Mouse (Mus musculus): Measurements from ENCODE around the gene Rpn2. TPM values are rescaled to one million over a fixed set of nuclear protein-coding genes. Genes with fewer than 3 reads are reported as not detected.

Gene Rpn2
- total RNA-seq, 1 experiment from 2014 or later: 202 TPM

DNA sequence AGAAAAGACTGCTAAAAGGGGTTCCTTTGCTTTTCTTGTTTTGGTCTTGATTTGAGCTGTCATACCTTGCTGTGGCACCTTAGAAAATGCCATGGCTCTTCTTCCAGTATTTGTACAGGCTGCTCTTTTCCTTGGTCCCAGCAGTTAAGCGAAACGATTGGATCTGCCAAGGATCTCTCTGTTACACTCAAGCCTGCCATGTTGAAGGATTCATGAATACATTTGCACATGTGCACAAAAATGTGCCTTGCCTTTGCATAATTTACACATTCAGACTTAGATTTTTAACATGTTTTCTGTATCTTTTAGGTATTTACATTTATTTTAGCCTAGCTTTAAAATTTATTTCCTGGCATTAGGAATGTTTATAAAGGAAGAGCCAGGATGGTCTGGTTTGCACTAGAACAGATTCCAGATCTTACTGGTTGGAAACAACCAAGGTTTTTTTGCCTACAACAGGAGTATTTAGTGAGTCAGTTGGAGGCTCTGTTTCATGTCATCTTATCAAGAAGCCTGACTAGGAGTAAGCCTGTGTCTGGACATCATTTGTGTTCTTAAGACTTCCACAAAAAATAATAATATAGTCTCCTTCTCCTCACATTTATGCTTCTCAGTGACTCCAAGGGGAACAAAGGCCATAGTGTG lies 29.6 kb downstream of the Rpn2 start:
- ATAC-seq (replicated peaks; ENCODE audit: low read depth, poor library complexity, severe bottlenecking): no peak

DNA sequence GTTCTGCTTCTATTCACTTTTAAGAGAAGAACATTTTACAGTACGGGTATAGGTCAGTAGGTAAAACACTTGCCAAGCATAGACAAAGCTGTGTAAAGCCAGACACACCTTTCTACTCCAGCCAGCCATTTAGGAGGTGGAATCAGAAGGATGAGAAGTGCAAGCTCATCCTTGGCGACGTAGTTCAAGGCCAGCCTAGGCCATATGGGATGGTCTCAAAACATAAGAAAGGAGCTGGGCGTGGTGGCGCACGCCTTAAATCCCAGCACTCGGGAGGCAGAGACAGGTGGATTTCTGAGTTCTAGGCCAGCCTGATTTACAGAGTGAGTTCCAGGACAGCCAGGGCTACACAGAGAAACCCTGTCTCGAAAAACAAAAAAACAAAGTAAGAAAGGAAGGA lies 30.8 kb downstream of the Rpn2 start:
- no peak for ATAC-seq (replicated peaks; ENCODE audit: low read depth, poor library complexity, severe bottlenecking)

DNA sequence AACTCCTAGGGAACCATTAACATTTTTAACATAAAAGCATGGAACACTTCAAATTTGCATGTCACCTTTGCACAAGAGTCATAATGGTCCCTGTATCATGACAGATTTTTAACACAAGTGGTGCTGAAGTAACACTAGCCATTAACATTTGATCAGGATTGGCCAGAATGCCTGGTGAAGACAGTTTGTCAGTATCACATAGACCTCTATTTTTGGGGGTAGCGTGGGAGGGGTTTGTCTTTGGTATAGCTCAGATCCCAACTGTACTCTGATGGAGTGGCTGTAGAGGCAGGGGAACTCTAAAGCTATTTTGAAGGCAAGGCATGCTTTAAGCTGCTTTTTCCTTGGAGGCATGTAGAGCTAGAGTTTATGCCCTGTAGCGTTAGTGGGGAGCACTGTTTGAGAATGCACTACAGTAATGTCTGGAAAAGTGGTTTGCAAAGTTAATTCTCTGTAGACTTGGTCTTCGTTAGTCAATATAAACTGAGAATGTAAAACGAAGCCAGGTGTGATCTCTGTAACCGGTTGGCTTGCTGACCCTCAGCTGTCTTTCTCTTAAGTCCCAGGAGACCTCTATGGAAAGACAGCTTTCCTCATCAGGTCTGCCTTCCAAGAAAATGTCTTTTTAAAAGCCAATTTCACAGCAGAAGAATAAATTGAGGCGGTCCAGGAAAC lies 32.3 kb downstream of the Rpn2 start:
- ATAC-seq (replicated peaks; ENCODE audit: low read depth, poor library complexity, severe bottlenecking): no peak

DNA sequence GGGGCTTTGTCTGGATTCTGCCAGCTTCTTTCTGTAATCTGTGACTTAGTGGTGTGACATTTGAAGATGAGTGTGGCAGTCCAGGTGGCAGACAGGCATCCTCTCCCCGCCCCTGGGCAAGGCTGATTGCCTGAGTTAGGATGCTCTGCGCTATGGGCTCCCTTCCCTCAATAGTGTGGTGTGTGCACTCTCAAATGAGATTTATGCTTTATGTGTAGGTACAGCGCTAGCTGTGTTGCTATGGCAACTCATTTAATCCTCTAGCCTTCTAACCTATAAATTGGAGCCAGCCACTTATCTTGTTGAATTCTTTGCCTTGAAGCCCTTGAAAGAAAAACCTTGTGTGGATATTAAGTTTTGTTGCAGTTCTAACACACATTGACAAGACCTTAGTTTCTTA lies 34.9 kb downstream of the Rpn2 start:
- no peak for ATAC-seq (replicated peaks; ENCODE audit: low read depth, poor library complexity, severe bottlenecking)

DNA sequence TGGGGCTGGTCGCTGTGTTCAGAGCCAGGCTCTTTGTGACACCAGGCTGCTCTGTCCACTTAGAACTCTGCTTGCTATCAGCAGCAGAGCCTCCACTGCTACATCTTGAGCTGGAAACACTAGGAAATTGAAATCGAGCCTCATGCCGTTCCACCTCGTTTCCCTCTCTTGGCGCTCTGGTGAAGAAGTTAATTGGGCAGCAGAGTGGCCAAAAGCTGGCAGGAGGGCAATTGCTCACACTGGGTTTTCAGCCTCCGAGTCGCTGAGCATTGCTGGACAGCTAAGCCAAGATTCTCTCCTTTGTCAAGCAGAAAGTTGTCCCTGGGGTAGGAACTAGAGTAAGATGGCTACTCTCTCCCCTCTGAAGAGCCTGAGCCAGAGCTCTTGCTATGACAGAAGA lies 35.5 kb downstream of the Rpn2 start:
- ATAC-seq (replicated peaks; ENCODE audit: low read depth, poor library complexity, severe bottlenecking): no peak

DNA sequence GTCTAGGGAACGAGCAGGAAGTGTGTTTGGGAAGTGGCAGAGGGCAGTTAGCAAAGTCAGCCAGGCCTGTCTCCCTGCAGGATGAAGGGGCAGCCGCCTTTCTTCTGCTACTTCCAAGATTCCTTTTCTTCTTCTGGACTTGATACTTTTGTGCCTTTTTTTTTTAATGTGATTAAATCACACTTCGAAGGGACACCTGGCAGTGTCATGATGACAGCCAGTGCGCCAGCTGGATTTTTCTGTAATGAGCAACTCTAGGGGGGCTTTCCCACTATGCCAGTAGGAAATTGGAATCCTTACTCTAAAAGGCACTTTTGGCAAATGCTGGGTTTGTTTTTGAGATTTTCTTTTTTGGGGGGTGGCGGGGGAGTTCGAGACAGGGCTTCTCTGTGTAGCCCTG lies 36.7 kb downstream of the Rpn2 start:
- ATAC-seq (replicated peaks; ENCODE audit: low read depth, poor library complexity, severe bottlenecking): no peak

DNA sequence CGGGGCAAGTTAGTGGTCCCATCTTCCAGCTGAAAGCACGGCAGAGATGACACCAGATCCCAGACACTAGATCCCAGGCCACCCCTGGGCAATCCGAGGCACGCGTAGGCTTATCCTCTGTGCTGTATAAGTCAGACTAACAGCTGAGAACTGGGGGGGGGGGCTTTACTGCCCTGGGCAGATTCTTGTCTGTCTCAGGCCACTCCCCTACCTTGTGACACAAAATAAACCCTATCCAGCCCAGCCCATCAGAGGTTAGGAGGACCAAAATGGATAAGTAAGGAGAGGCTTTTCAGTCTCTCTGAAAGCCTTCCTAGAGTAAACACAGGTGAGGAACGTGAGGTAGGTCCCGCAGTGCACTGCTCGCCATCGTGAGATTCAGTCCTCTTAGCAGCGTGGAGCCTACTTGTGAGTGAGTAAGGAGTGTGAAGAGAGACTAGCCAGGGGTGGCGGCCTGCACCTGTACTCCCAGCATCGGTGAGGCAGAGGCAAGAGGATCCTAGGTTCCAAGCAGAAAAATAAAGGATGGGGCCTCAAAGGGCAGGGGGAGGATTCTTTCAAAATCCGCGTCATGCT lies 37.6 kb downstream of the Rpn2 start:
- no peak for ATAC-seq (replicated peaks; ENCODE audit: low read depth, poor library complexity, severe bottlenecking)

DNA sequence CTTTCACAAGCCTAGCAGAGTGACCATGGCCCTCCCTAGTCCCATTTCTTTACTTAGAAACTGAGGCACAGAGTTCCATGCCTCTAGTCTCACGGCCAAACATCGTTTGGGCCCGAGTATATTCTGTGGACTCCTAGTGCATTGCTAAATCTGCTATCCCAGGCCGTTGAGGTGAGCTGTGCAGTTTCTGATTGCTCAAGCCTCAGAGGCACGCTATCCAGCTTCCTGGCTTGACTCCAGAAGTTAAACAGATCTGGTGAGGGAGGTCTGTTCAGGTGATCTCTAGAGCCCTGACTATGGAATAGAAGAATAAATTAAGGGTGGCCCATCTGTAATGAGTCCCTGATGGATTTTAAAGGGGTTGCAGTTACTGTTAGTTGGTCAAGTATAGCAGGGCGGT lies 38.4 kb downstream of the Rpn2 start:
- no peak for ATAC-seq (replicated peaks; ENCODE audit: low read depth, poor library complexity, severe bottlenecking)

DNA sequence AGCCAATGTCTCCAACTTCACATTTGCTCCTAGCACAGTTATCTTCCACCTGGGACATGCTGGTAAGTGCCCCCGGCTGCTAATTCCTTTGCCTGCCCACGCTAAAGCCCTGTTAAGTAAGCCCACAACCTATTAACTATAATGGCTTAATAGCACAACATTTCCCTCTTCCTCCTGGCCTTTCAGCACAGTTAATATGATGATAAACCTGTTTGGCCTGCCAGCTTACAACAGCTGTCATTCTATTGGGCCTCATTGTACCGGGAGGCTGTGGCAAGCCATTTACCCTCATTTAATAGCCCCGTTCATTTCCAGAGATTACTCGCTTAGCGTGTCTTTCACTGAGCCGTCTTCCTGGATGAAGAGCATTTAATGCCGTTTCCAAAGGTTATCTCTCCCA lies 41.3 kb downstream of the Rpn2 start:
- no peak for ATAC-seq (replicated peaks; ENCODE audit: low read depth, poor library complexity, severe bottlenecking)

DNA sequence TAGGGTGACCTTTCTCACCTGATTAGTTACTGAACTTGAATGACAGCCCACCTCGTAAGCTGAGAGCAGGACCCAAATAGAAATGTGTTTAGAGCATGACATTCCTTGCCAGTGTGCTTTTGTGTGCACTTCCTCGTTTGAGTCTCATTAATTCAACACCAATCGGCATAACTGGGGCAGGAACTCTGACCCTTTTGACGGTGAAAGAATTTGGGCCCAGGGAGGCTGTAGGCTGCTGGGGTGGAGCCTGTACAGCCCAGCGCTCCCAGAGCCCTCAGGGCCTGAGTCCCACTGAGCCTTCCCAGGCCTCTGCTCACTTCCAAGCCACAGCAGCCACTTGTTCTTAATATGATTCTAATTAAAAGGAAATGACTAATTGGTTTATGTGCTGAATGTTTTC lies 42.1 kb downstream of the Rpn2 start:
- no peak for ATAC-seq (replicated peaks; ENCODE audit: low read depth, poor library complexity, severe bottlenecking)

DNA sequence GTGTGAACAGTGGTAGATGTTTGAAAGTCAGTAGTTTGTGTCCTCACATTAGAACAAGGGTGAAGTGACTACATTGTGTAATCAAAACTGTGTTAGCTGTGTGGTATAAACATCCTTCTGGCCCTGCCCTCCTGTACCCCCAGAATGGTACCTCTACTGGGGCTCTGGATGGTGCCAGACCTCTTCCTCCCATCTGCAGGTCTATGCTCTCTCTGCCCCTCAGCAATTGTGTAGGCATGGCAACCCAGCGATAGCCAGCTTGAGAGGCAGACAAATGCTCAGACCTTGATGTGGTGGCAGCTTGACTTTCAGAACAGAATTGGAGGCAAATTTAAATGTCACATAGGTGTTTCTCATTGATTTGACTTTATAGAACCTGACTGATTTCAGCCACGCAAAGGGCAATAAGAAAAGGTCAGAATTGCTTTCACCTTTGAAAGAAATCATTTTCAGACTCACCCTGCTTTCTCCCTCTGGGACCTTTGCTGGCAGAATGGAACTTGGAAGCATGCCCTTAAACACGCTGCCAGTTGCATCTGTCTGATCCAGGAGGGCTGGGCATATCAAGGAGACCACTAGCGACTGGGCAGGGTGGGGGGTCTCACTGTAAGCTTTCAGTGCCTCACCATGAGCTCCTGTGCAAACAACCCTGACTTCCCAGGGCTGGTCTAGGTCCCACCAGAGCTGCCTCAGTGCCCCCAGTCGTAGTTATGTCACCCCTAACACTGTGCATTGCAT lies 43.4 kb downstream of the Rpn2 start:
- no peak for ATAC-seq (replicated peaks; ENCODE audit: low read depth, poor library complexity, severe bottlenecking)

DNA sequence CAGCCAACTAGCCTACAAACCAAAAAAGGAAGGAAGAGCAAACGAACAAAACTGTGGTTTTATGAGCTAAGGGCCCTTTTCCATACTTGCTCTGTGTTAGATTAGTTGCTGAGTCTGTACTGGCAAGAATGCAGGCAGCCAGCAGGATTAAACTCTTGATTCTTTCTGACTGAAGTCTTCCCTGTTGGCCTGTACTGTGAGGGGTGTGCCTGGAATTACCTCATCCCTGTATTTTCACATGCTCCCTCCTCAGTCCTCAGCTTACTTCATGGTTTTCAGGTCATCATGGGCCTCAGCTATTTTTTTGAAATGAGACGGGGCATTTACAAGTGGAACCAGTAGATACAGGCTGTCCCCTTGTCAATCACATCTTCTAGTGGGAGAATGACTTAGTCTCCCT lies 46.4 kb downstream of the Rpn2 start:
- ATAC-seq (replicated peaks; ENCODE audit: low read depth, poor library complexity, severe bottlenecking): no peak

DNA sequence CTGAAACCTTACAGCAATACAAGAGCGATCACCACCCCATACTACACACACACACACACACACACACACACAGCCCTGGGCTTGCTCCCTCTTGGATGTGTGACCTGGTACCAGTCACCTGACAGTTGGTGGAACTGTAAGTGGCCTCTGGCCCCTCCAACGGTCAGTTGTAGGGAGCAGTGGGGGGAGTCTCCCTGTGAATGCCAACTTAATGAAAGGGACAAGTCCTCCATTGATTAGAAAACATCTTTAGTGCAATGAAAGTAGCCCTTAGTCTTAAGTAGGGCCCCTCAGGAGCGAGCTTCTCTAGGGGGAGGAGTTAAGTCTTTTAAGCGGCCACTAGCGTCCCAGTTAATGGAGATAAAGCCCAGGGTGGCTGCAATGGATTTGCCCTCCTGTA lies 49.3 kb downstream of the Rpn2 start:
- no peak for ATAC-seq (replicated peaks; ENCODE audit: low read depth, poor library complexity, severe bottlenecking)

DNA sequence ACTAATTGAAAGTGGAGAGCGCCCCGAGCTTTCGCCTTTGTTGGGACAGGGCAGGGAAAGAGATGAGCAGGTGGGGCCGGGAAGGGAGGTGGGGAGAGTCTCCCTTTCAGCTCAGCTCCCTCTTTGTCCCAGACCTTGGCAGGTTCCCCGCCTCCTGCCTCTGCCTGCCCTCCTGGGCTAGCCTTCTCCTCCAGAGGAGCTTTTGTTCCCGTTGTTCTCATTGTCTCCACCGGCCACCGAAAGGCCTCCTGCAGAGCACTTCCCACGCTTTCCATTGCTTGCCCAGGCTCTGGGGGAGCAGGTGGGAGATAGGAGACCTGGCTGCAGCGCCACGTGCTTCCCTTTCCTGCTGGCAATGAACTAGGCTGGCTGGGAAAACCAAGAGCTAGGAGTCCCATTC lies 49.8 kb downstream of the Rpn2 start:
- ATAC-seq (replicated peaks; ENCODE audit: low read depth, poor library complexity, severe bottlenecking): no peak

DNA sequence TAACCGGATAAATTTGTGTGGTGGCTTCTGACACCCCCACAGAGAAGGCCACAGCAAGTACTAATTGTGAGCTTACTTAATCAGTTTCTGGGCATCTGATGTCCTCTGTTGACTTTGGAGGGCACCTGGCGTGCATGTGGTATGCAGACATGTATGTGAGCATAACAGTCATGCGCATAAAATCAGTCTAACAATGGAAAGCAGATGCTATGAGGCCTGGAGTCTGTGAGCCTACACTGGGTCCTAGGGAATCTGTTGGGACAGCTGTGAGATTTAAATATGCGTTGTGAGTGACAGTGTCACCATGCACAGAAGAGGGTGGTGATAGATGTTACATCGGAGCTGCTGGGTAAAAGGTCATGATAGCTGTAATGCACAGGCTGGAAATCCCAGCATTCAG lies 53.2 kb downstream of the Rpn2 start:
- ATAC-seq (replicated peaks; ENCODE audit: low read depth, poor library complexity, severe bottlenecking): no peak

DNA sequence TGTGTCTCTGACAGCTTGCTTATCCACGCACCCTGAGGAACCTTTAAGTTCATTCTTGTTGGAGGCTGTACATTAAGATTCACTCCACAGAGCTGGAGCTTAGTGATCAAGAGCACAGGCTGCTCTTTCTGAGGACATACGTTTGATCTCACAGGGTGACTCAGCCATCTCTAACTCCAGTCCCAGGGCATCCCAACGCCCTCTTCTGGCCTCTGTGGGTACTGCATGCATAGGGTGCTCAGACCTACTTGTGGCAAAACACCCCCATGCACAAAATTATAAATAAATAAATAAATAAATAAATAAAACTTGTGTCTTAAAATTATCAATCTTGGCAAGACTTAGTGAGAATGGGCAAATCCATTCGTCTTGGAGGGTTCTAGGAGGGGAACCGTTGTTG lies 59.8 kb downstream of the Rpn2 start:
- ATAC-seq (replicated peaks; ENCODE audit: low read depth, poor library complexity, severe bottlenecking): peak; percentile 71

DNA sequence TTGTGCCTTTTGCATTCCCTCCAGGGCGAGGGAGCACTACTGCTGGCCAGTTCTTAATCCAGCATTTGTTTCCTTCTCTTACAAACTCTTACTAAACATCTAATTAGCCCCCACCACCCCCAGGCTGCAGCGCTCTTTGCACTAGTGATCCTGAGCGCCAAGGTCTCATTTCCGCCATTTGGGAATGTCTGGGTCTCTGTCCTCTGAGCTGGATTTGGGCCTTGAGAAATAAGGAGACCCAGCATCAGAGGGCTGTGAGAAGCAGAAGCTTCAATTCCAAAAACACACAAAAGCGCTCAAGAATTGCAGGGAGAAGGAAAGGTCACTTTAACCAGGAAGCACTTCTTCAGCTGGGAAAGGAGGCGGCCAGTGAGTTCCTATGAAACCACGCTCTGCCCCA lies 60.7 kb downstream of the Rpn2 start:
- no peak for ATAC-seq (replicated peaks; ENCODE audit: low read depth, poor library complexity, severe bottlenecking)

DNA sequence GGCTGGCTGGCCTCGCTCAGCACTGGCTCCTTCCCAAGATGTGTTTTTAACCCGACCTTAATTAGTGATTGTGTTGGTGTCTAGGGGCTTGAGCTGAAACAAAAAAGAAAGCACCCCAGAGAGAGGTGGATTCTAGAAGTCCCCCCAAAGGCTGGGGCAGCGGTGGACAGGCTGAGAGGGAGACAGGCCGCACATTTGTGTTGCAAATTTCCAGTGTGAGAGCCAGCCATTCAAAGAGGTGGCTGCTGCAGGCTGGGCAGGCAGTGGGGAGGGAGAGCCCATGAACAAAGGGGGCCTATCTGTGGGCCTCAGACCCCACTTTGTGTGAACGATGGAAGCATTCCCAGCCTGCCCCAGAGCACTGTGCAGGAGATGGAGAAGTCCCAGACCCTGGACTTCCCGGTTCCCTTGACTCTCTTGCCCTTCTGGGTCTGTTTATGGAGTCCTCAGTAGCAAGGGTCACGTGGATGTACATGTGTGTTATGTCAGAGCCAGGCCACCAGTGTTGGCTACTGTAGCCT lies 61.5 kb downstream of the Rpn2 start:
- ATAC-seq (replicated peaks; ENCODE audit: low read depth, poor library complexity, severe bottlenecking): no peak

DNA sequence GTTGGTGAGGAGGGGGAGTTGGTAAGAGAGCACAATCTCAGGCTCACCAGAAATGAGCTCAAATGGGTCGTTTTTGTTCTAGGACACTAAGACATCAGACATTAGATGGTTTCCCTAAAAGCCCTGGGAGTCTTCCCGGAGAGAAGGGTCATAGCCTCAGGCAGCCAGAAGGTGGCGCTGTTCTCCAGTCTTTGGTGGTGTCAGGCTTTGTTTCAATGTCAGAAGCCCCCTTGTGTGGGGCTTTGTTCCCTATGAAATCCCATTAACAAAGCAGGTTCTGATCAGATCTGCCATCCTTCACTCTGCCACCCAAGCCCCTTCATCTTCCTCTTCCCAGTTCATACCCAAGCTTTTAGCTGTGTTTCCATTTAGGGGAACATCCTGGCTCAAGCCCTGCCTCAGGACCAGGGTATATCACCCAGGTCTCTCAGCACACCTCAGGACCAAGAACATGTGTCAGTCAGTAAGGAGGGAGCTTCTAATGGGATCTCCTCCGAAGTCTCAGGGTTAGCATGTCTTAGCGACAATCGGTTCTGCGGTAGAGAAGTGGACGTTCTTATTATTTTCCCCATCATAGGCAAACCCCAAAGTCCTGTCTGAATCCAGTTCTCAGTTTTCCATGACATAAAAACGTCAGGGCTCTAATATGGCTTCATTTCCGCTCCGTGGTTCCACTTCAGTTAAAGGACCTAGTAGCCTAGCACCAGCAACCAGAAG lies 62.9 kb downstream of the Rpn2 start:
- ATAC-seq (replicated peaks; ENCODE audit: low read depth, poor library complexity, severe bottlenecking): peak; percentile 74

DNA sequence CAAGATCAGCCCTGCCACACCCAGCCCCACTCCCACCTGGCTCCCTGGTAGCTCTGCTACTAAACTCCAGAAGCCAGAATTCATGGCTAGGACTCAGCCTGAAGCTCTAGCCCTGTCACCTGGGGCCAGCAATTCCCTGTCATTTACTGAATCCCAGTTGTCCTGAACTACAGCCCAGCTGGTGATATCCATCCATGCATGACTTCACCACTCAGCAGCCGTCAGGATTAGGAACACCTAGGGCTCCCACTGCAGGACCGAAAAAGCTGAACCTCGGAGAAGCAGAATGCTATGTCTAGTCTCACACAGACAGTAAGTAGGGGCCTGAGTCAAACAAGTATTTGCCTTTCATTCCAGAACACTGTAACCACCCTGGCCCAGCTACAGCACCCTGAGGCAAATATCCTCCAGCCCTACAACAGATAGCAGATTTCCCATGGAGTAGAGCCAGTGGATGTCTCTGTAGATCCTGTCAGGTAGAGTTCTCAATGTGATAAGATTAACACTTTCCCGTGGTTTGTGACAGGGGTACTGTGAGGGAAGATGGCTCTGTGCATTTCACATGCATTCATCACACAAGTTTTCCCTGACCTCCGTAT lies 63.6 kb downstream of the Rpn2 start:
- ATAC-seq (replicated peaks; ENCODE audit: low read depth, poor library complexity, severe bottlenecking): no peak
